Mouse (Mus musculus) liver, embryonic 14 days (tissue): Measurements from ENCODE around the gene Grik2. TPM values are rescaled to one million over a fixed set of nuclear protein-coding genes. Genes with fewer than 3 reads are reported as not detected.

Experiments used
- polyA plus RNA-seq: library from polyadenylated mRNA; depleted of rRNA; stranded (reverse); fragments of >200 nt; gene quantifications from 2 replicates; pipeline ENCODE4 v1.2.3, GENCODE M21; 2012; rRNA removed

Grik2 gene
- polyA plus RNA-seq: 0.05 TPM in 2 replicates

DNA sequence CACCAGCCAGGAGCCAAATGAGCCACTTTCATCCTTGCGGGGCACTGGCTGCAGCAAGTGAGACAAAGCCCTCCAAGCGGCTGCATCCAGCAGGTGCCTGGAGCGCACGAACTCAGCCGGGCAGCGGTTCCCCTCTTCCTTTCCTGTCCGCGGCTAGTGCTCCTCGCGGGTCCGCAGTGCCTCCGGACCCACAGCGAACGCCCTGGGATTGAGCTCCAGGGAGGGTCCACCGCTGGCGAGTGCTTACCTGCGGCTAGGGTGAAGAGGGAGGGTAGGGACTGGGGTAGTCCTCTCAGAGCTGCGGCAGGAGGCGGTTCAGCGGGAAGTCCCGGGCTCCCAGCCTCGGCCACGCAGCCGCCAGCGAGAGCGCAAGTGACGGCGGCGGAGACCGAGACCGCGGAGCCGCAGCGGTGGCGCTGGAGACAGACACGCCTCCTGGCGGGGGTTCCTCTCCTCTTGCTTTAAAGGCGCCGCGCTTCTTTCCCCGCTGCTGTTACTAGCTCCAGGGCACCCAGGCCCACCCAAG lies at the start of gene Grik2:
TSS of gene Grik2 (minus strand) at position 386 of the 526 bp plus-strand sequence.

